In the genomic region with DNA sequence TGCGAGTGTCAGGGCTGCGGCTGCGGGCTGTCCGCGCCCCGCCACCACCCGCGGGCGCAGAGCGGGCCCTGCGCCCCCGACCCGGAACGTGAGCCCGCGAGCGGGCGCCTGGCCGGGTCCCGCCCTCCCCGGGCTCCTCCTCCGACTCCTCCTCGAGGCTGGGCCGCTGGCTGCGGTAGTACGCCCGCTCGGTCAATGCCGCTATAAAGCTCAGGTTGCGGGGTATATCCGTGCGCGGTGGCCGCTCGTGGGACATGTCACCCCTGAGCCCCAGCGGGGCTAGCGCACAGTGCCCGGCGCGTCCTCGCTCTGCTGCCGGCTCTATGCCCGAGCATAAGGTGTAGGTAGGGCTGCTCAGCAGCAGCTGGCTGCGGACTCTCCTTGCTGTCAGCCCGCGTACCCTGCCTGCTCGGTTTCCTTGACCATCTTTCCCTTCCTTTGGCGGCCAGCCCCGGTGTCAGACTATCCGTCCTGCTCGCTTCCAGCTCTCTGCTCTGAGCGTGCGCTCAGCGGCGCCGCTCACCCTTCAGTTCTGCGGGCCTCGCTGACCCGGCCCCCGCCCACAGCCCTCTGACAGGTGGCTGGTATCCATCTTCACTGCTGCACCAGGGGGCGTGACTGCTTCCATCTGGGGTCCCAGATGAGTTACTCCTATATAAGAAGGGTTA, we compare ENCODE assay signal across 7 mouse cellular contexts. TPM values are rescaled to one million over a fixed set of nuclear protein-coding genes. Genes with fewer than 3 reads are reported as not detected.
DNase-seq lines count a peak whose midpoint lies in the region; ATAC-seq and TF ChIP-seq lines count a peak whose summit lies in the region.

Gene Ppp1r3e, minus strand, starts transcription at position 503 of the 668 bp plus-strand sequence.

- intact Hi-C loops in left cerebral cortex, postnatal 4 days (cut with DNase I): no loop called here

- ATAC-seq in inflammation-experienced regulatory T-cells, adult 6 months: peak; percentile 66

- no peaks in the 10 kb centered on the region for H3K9me3 ChIP-seq in midbrain, embryonic 10.5 days (replicated peaks)

- under 1% methylated on average over 60 of the region's 61 CpGs for WGBS in midbrain, embryonic 10.5 days
- under 1% methylated on average over 61 of the region's 61 CpGs for WGBS in small intestine, adult 2 months

- H3K27me3 ChIP-seq in midbrain, embryonic 10.5 days (ENCODE audit: low read depth, poor library complexity, severe bottlenecking): peaks cover 27% of the 10 kb centered on the region
- H3K27me3 ChIP-seq in small intestine, adult 2 months (ENCODE audit: control insufficient read depth, insufficient read depth, low read length): no peaks in the 10 kb centered on the region

- TF ChIP-seq POLR2A in small intestine, adult 2 months (IDR thresholded peaks at IDR 0.05; ENCODE audit: low read depth, low read length): no peak

- peak; percentile 91 for DNase-seq in adrenal gland, adult 2 months
- peak; percentile 64 for DNase-seq in embryo, embryonic 10.5 days (ENCODE audit: low spot score)
- DNase-seq in gastrocnemius, postnatal 25 days: peak; percentile 74
- peak; percentile 75 for DNase-seq in left cerebral cortex, postnatal 4 days
- peak; percentile 69 for DNase-seq in midbrain, embryonic 10.5 days (ENCODE audit: low spot score)

- peak within 1 kb of the TSS; percentile 85 for H3K4me3 ChIP-seq in midbrain, embryonic 10.5 days
- peak within 1 kb of the TSS; percentile 78 for H3K4me3 ChIP-seq in small intestine, adult 2 months (ENCODE audit: low read depth, low read length)

- no peak for TF ChIP-seq CTCF in small intestine, adult 2 months (IDR thresholded peaks at IDR 0.05; ENCODE audit: extremely low read depth, insufficient read length, insufficient replicate concordance, low read depth, low read length)

- H3K27ac ChIP-seq in midbrain, embryonic 10.5 days (replicated peaks): peak within 1 kb of the TSS; percentile 90
- H3K27ac ChIP-seq in small intestine, adult 2 months (ENCODE audit: insufficient read depth, low read depth, low read length): peak within 1 kb of the TSS; percentile 60

- H3K4me1 ChIP-seq in midbrain, embryonic 10.5 days: peaks cover 26% of the 10 kb centered on the region
- peaks cover 10% of the 10 kb centered on the region; the same call in 1 of the 2 replicates for H3K4me1 ChIP-seq in small intestine, adult 2 months (ENCODE audit: control insufficient read depth, insufficient read depth, insufficient read length, low read length)

- no peaks in the 10 kb centered on the region for H3K36me3 ChIP-seq in midbrain, embryonic 10.5 days
- H3K36me3 ChIP-seq in small intestine, adult 2 months (ENCODE audit: control insufficient read depth, insufficient read depth, low read length): no peaks in the 10 kb centered on the region

RNA-seq across cellular contexts. Expression of gene Ppp1r3e, which starts in this region (rescaled TPM):
- total RNA-seq in adrenal gland, adult 2 months (2021): 10 to 100 TPM; 13.0 to 19.6 TPM
- polyA plus RNA-seq in adrenal gland, adult 2 months (2012; rRNA removed): 41.8 and 45.9 TPM in 2 replicates
- total RNA-seq in gastrocnemius, postnatal 25 days (2021): 1 to 10 TPM; 3.0 to 3.5 TPM
- polyA plus RNA-seq in inflammation-experienced regulatory T-cells, adult 6 months (2017; shearing (Covaris generic)): 1 to 10 TPM in 2 of 3 experiments, not detected in 1; 2.4 to 4.1 TPM
- total RNA-seq in left cerebral cortex, postnatal 4 days (2021): 10 to 100 TPM; 50.0 to 54.6 TPM
- 0.31 and 0.81 TPM in 2 replicates for polyA plus RNA-seq in midbrain, embryonic 10.5 days (2016; fragmentation: Nextera tagmentation; extraction: Ambion mirVana)
- polyA plus RNA-seq in small intestine, adult 2 months (2012; rRNA removed): 8.9 and 17.4 TPM in 2 replicates

Comparison
In these comparisons a context has a peak if more than half of its experiments do, and no peak if none do; other contexts are left out.
1. Peak in every context shown above with its lines: DNase-seq, ATAC-seq, H3K4me3 ChIP-seq and H3K27ac ChIP-seq.
2. Peak in DNase-seq, H3K4me3 ChIP-seq and H3K27ac ChIP-seq in midbrain, embryonic 10.5 days; RNA of the gene not detected or under 1 TPM.